Mouse (Mus musculus) G1E-ER4 (cell line): ENCODE data around the gene Rasl10a. TPM values are rescaled to one million over a fixed set of nuclear protein-coding genes. Genes with fewer than 3 reads are reported as not detected.

Experiments used
- GATA1 ChIP-seq: IDR thresholded peaks from one replicate; pipeline ENCODE4 v1.8.0; 2012; ENCODE audit warnings: low read length, inconsistent platforms
- polyA plus RNA-seq: library from polyadenylated mRNA; stranded (reverse); fragments of >175 nt; gene quantifications from 2 replicates; pipeline ENCODE4 v1.2.3, GENCODE M21; 2012

The Rasl10a gene
- polyA plus RNA-seq, 1 experiment, result 0.06 TPM

- TF ChIP-seq GATA1, result no peak
Observed at GRCm38 (mm10) chr11:5061413-5062139, 3.6 kb downstream of the Rasl10a start.

- no peak for TF ChIP-seq GATA1
Observed at GRCm38 (mm10) chr11:5062326-5062725, 4.4 kb downstream of the Rasl10a start.

GRCm38 (mm10) chr11:5062860-5063505 lies 5.1 kb downstream of the Rasl10a start:
- no peak for TF ChIP-seq GATA1

- TF ChIP-seq GATA1, result no peak
Observed at GRCm38 (mm10) chr11:5063561-5064281, 5.8 kb downstream of the Rasl10a start.

GRCm38 (mm10) chr11:5064282-5065055 lies 6.5 kb downstream of the Rasl10a start:
- no peak for TF ChIP-seq GATA1

- no peak for TF ChIP-seq GATA1
Observed at GRCm38 (mm10) chr11:5065056-5065821, 7.3 kb downstream of the Rasl10a start, which contains the start of gene Gas2l1. Gas2l1 (minus strand) TSS chr11:5065327.

- TF ChIP-seq GATA1, result peak; percentile 81
Observed at GRCm38 (mm10) chr11:5067063-5067462, 9.1 kb downstream of the Rasl10a start.

GRCm38 (mm10) chr11:5068126-5068971 lies 10.4 kb downstream of the Rasl10a start:
- TF ChIP-seq GATA1, result peak; percentile 76

GRCm38 (mm10) chr11:5074882-5075281 lies 17.0 kb downstream of the Rasl10a start:
- TF ChIP-seq GATA1, result no peak

GRCm38 (mm10) chr11:5075760-5076159 lies 17.8 kb downstream of the Rasl10a start:
- no peak for TF ChIP-seq GATA1

- TF ChIP-seq GATA1, result no peak
Observed at GRCm38 (mm10) chr11:5089147-5089546, 31.2 kb downstream of the Rasl10a start.

- no peak for TF ChIP-seq GATA1
Observed at GRCm38 (mm10) chr11:5091706-5092105, 33.8 kb downstream of the Rasl10a start.

GRCm38 (mm10) chr11:5095877-5096276 lies 37.9 kb downstream of the Rasl10a start:
- no peak for TF ChIP-seq GATA1
